Mouse (Mus musculus): ENCODE data around the gene Homer3. TPM values are rescaled to one million over a fixed set of nuclear protein-coding genes. Genes with fewer than 3 reads are reported as not detected.

Gene Homer3
- polyA plus RNA-seq, 1 experiment = 9.8 TPM

DNA sequence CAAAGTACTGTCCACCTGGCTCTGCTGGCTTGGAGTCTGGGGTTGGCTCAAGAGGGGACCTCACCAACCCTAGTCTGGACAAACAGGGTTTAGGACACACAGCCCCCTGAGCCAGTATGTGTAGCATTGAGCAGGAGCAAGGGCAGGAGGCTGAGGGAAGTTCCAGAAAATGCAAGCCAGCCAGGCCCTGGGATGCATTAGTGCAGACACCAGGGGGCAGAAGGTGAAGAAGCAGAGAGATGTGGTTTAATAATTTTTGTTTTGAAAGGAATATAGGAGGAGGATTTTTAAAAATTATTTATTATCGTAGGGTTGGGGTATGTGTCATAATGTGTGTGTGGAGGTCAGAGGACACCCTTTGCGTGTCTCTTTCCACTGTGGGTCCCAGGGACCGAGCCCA is 41.1 kb downstream of the Homer3 start:
- TF ChIP-seq POLR2A (IDR thresholded peaks at IDR 0.05; ENCODE audit: control insufficient read depth, low read depth, low read length) (no peak), CTCF (IDR thresholded peaks at IDR 0.05; ENCODE audit: control insufficient read depth, insufficient read depth, insufficient replicate concordance, low read depth, low read length) (0 out of 2 replicates have a peak, but pooled peaks have one; percentile 1)
- H3K27ac ChIP-seq (ENCODE audit: control insufficient read depth, insufficient read depth, low read depth, low read length) = no peak overlapping the region
- no peak overlapping the region for H3K4me3 ChIP-seq (ENCODE audit: control insufficient read depth, low read depth, low read length)
- peaks cover 7% of the 10 kb centered on the region for H3K4me1 ChIP-seq (ENCODE audit: control insufficient read depth, insufficient read depth, low read length)
- H3K36me3 ChIP-seq (ENCODE audit: control insufficient read depth, insufficient read depth, low read length) = no peaks in the 10 kb centered on the region
- H3K27me3 ChIP-seq (ENCODE audit: control insufficient read depth, insufficient read depth, low read length) = no peaks in the 10 kb centered on the region

DNA sequence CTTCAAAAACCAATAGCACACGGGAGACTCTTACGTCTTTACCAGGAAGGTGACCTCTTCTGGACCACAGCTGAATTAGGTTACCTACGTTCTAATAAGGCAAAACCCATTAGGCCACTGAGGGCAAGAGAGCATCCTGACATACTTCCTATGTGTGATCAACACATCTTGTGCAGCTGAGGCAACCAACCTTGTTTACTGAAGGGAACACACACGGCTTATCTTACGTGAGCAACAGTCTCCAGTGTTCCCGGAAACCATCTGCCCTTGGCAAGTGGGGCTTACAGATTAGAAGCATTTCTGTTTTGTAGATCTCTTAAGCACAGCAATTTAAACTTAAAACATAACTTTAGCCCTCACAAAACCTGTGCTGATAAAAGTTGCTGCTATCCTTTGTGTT is 44.9 kb downstream of the Homer3 start:
- no peak overlapping the region for H3K27ac ChIP-seq (ENCODE audit: control insufficient read depth, insufficient read depth, low read depth, low read length)
- H3K27me3 ChIP-seq (ENCODE audit: control insufficient read depth, insufficient read depth, low read length) = no peaks in the 10 kb centered on the region
- no peaks in the 10 kb centered on the region for H3K36me3 ChIP-seq (ENCODE audit: control insufficient read depth, insufficient read depth, low read length)
- peaks cover 35% of the 10 kb centered on the region for H3K4me1 ChIP-seq (ENCODE audit: control insufficient read depth, insufficient read depth, low read length)
- no peak for TF ChIP-seq POLR2A (IDR thresholded peaks at IDR 0.05; ENCODE audit: control insufficient read depth, low read depth, low read length)
- TF ChIP-seq CTCF (IDR thresholded peaks at IDR 0.05; ENCODE audit: control insufficient read depth, insufficient read depth, insufficient replicate concordance, low read depth, low read length) = no peak
- H3K4me3 ChIP-seq (ENCODE audit: control insufficient read depth, low read depth, low read length) = no peak overlapping the region

DNA sequence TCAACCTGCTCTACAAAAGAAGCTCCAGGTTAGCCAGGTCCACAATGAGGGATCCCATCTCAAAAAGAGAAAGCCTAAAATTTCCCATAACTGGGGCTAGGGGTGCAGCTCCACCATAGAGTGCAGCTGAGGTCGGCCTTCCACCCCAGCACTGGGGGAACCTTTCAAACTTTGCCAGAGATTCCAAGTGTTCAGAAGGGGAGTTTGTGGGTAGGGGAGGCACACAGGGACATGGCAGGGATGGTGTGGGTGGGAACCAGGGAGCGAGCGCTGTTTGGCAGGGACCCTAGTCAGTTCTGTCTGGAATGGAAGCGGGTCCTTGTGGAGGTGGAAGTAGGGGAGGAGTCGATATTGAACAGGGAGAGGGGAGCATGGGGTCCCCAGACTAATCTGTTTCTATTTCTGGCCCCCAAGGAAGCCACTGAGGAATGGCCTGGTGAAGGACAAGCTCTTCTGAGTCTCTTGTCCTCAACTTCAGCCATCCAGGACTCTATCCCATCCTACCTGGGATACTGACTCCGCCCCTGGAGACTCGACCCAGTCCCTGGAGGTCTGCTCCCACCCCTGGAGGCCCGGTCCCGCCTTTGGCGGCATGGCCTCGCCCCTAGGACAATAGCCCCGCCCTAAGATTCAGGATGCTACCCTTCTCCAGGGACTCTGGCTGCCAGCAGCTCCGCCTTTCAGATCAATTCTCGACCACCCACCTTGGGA is 46.7 kb downstream of the Homer3 start, which contains the start of gene Gdf1:
Gene Gdf1, plus strand, starts transcription at position 694 of the 711 bp plus-strand sequence.
- Histone ChIP-seq H3K4me3 (ENCODE audit: control insufficient read depth, low read depth, low read length) (peak within 1 kb of the TSS; percentile 26; the same call in 1 of the 2 replicates), H3K27me3 (ENCODE audit: control insufficient read depth, insufficient read depth, low read length) (no peaks in the 10 kb centered on the region), H3K4me1 (ENCODE audit: control insufficient read depth, insufficient read depth, low read length) (peaks cover 35% of the 10 kb centered on the region), H3K36me3 (ENCODE audit: control insufficient read depth, insufficient read depth, low read length) (peaks cover 2% of the 10 kb centered on the region), H3K27ac (ENCODE audit: control insufficient read depth, insufficient read depth, low read depth, low read length) (no peak within 1 kb of the TSS)
- no peak for TF ChIP-seq CTCF (IDR thresholded peaks at IDR 0.05; ENCODE audit: control insufficient read depth, insufficient read depth, insufficient replicate concordance, low read depth, low read length)
- no peak for TF ChIP-seq POLR2A (IDR thresholded peaks at IDR 0.05; ENCODE audit: control insufficient read depth, low read depth, low read length)

DNA sequence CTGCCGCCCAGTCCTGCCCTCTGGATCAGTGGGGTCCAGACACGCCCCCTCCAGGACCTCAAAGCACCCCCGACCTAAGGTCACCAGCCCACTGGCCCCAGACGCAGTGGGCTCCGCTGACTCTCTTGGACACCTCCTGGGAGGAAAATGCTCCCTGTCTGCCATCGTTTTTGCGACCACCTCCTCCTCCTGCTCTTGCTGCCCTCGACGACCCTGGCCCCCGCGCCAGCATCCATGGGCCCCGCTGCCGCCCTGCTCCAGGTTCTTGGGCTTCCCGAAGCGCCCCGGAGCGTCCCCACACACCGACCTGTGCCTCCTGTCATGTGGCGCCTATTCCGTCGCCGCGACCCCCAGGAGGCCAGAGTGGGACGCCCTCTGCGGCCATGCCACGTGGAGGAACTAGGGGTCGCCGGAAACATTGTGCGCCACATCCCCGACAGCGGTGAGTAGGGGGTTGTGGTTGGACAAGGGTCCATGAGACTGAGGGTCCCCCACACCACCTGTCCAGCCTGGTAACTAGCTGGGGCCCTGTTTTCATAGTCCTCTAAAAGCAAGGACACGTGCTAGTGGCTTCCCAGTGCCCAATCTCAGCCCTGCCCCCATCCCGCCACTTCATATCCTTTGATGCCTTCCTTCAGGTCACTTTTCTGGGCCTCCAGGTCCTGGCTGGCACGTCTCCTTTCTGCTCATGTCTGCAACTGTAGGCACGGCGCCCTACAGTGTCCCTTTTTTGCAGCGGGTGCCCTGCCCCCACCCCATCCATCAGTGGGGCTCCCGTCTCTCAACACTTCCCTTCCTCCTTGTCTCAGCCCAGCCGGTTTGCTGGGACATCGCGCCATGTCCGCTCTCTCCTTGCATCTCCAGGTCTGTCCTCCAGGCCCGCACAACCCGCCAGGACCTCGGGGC is 47.5 kb downstream of the Homer3 start:
- Histone ChIP-seq H3K4me1 (ENCODE audit: control insufficient read depth, insufficient read depth, low read length) (peaks cover 35% of the 10 kb centered on the region), H3K27ac (ENCODE audit: control insufficient read depth, insufficient read depth, low read depth, low read length) (no peak overlapping the region), H3K4me3 (ENCODE audit: control insufficient read depth, low read depth, low read length) (peak overlapping the region; percentile 26; the same call in 1 of the 2 replicates), H3K27me3 (ENCODE audit: control insufficient read depth, insufficient read depth, low read length) (no peaks in the 10 kb centered on the region), H3K36me3 (ENCODE audit: control insufficient read depth, insufficient read depth, low read length) (peaks cover 2% of the 10 kb centered on the region)
- TF ChIP-seq CTCF (IDR thresholded peaks at IDR 0.05; ENCODE audit: control insufficient read depth, insufficient read depth, insufficient replicate concordance, low read depth, low read length) (no peak; the same call in 1 of the 2 replicates), POLR2A (IDR thresholded peaks at IDR 0.05; ENCODE audit: control insufficient read depth, low read depth, low read length) (no peak)

DNA sequence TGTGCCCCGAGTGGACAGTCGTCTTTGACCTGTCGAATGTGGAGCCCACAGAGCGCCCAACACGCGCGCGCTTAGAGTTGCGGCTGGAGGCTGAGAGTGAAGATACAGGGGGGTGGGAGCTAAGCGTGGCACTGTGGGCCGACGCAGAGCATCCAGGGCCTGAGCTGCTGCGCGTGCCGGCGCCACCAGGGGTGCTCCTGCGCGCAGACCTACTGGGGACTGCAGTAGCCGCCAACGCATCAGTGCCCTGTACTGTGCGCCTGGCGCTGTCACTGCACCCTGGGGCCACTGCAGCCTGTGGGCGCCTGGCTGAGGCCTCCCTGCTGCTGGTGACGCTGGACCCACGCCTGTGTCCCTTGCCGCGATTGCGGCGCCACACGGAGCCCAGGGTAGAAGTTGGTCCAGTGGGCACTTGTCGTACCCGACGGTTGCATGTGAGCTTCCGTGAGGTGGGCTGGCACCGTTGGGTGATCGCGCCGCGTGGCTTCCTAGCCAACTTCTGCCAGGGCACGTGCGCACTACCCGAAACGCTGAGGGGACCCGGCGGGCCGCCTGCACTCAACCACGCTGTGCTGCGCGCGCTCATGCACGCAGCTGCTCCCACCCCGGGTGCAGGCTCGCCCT is 48.2 kb downstream of the Homer3 start:
- no peak overlapping the region for H3K27ac ChIP-seq (ENCODE audit: control insufficient read depth, insufficient read depth, low read depth, low read length)
- peak overlapping the region; percentile 30 for H3K4me3 ChIP-seq (ENCODE audit: control insufficient read depth, low read depth, low read length)
- H3K36me3 ChIP-seq (ENCODE audit: control insufficient read depth, insufficient read depth, low read length) = peaks cover 5% of the 10 kb centered on the region
- H3K4me1 ChIP-seq (ENCODE audit: control insufficient read depth, insufficient read depth, low read length) = peaks cover 35% of the 10 kb centered on the region
- H3K27me3 ChIP-seq (ENCODE audit: control insufficient read depth, insufficient read depth, low read length) = no peaks in the 10 kb centered on the region
- no peak; the same call in 1 of the 2 replicates for TF ChIP-seq CTCF (IDR thresholded peaks at IDR 0.05; ENCODE audit: control insufficient read depth, insufficient read depth, insufficient replicate concordance, low read depth, low read length)
- TF ChIP-seq POLR2A (IDR thresholded peaks at IDR 0.05; ENCODE audit: control insufficient read depth, low read depth, low read length) = no peak

DNA sequence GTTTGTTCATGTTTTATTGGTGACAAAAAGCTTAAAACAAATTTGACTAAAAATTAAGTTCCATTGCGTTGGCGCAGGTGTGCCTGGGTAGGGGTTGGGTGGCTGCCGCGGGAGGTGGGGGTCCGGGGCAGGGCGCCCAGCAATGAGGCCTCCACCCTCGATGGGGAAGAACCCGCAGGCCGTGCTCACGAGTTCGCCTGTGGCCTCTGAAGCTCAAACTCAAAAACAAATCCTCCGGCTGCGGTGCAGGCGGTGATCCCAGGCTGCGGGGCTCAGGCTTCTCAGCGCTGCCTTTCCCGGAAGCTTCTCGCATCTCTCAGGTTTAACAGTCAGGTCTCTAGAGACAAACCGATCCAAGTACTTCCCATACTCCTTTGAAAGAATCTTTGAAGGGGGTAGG is 48.9 kb downstream of the Homer3 start:
- Histone ChIP-seq H3K36me3 (ENCODE audit: control insufficient read depth, insufficient read depth, low read length) (peaks cover 5% of the 10 kb centered on the region), H3K4me1 (ENCODE audit: control insufficient read depth, insufficient read depth, low read length) (peaks cover 35% of the 10 kb centered on the region), H3K4me3 (ENCODE audit: control insufficient read depth, low read depth, low read length) (no peak overlapping the region), H3K27me3 (ENCODE audit: control insufficient read depth, insufficient read depth, low read length) (no peaks in the 10 kb centered on the region), H3K27ac (ENCODE audit: control insufficient read depth, insufficient read depth, low read depth, low read length) (no peak overlapping the region)
- TF ChIP-seq POLR2A (IDR thresholded peaks at IDR 0.05; ENCODE audit: control insufficient read depth, low read depth, low read length) (no peak), CTCF (IDR thresholded peaks at IDR 0.05; ENCODE audit: control insufficient read depth, insufficient read depth, insufficient replicate concordance, low read depth, low read length) (no peak)
